Mouse (Mus musculus): ENCODE results near the gene Calu. TPM values are rescaled to one million over a fixed set of nuclear protein-coding genes. Genes with fewer than 3 reads are reported as not detected.
"Not testable (repeated sequence)": the region's sequence is repeated elsewhere in the genome, so short reads cannot be mapped to it uniquely, and the experiment has no call there.

Calu gene
- polyA plus RNA-seq, 1 experiment = 169 TPM

GRCm38 (mm10) chr6:29321586-29321985 lies 26.3 kb upstream of the Calu start:
- Histone ChIP-seq H3K79me2 (ENCODE audit: control insufficient read depth, insufficient read depth) (no peaks in the 10 kb centered on the region), H3K79me3 (ENCODE audit: low read depth) (no peaks in the 10 kb centered on the region), H3K4me3 (ENCODE audit: insufficient read depth, poor library complexity, severe bottlenecking) (no peak overlapping the region), H3K27me3 (ENCODE audit: control insufficient read depth, insufficient read depth, insufficient read length) (peaks cover 5% of the 10 kb centered on the region), H3K36me3 (ENCODE audit: control insufficient read depth, insufficient read depth) (no peaks in the 10 kb centered on the region), H3ac (ENCODE audit: control insufficient read depth, insufficient read length, low read depth) (no peak overlapping the region)
- TF ChIP-seq USF1 (IDR thresholded peaks at IDR 0.05; ENCODE audit: low read depth) (no peak), MYOD1 (IDR thresholded peaks at IDR 0.05; ENCODE audit: control insufficient read depth, insufficient read length, low read depth) (no peak), CEBPB (IDR thresholded peaks at IDR 0.05; ENCODE audit: low read depth) (no peak), MAX (IDR thresholded peaks at IDR 0.05) (no peak), CTCF (IDR thresholded peaks at IDR 0.05; ENCODE audit: control insufficient read depth, insufficient read depth, insufficient read length) (no peak), FOSL1 (IDR thresholded peaks at IDR 0.05; ENCODE audit: insufficient read depth, low read length, poor library complexity, severe bottlenecking) (no peak), MYOG (IDR thresholded peaks at IDR 0.05; ENCODE audit: control insufficient read depth, extremely low read depth, insufficient read length) (no peak)

GRCm38 (mm10) chr6:29322147-29322546 lies 25.7 kb upstream of the Calu start:
- H3K27me3 ChIP-seq (ENCODE audit: control insufficient read depth, insufficient read depth, insufficient read length) = peaks cover 5% of the 10 kb centered on the region
- no peaks in the 10 kb centered on the region for H3K36me3 ChIP-seq (ENCODE audit: control insufficient read depth, insufficient read depth)
- H3ac ChIP-seq (ENCODE audit: control insufficient read depth, insufficient read length, low read depth) = no peak overlapping the region
- no peak overlapping the region for H3K4me3 ChIP-seq (ENCODE audit: insufficient read depth, poor library complexity, severe bottlenecking)
- no peaks in the 10 kb centered on the region for H3K79me3 ChIP-seq (ENCODE audit: low read depth)
- H3K79me2 ChIP-seq (ENCODE audit: control insufficient read depth, insufficient read depth) = no peaks in the 10 kb centered on the region
- no peak for TF ChIP-seq MYOD1 (IDR thresholded peaks at IDR 0.05; ENCODE audit: control insufficient read depth, insufficient read length, low read depth)
- no peak for TF ChIP-seq MYOG (IDR thresholded peaks at IDR 0.05; ENCODE audit: control insufficient read depth, extremely low read depth, insufficient read length)
- no peak for TF ChIP-seq MAX (IDR thresholded peaks at IDR 0.05)
- no peak for TF ChIP-seq CEBPB (IDR thresholded peaks at IDR 0.05; ENCODE audit: low read depth)
- no peak for TF ChIP-seq CTCF (IDR thresholded peaks at IDR 0.05; ENCODE audit: control insufficient read depth, insufficient read depth, insufficient read length)
- TF ChIP-seq USF1 (IDR thresholded peaks at IDR 0.05; ENCODE audit: low read depth) = no peak
- TF ChIP-seq FOSL1 (IDR thresholded peaks at IDR 0.05; ENCODE audit: insufficient read depth, low read length, poor library complexity, severe bottlenecking) = no peak

DNA sequence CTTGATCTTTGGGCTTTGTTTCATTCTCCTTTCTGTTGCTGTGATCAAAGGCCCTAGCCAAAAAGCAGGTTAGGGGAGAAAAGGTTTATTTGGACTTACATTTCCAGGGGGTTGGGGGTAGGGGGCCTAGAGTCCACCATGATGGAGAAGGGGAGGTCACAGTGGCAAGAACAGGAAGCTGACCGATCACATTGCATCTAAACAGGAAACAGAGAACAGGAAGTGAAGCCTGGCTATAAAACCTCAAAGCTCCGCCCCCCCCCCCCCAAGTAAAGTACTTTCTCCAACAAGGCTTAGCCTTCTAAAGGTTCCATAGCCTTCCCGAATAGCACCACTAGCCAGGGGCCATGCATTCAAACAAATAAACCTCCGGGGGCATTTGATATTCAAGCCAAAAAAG lies 25.1 kb upstream of the Calu start:
- TF ChIP-seq MAX (IDR thresholded peaks at IDR 0.05) (no peak), CTCF (IDR thresholded peaks at IDR 0.05; ENCODE audit: control insufficient read depth, insufficient read depth, insufficient read length) (no peak), USF1 (IDR thresholded peaks at IDR 0.05; ENCODE audit: low read depth) (no peak), MYOG (IDR thresholded peaks at IDR 0.05; ENCODE audit: control insufficient read depth, extremely low read depth, insufficient read length) (no peak), MYOD1 (IDR thresholded peaks at IDR 0.05; ENCODE audit: control insufficient read depth, insufficient read length, low read depth) (no peak), CEBPB (IDR thresholded peaks at IDR 0.05; ENCODE audit: low read depth) (no peak), FOSL1 (IDR thresholded peaks at IDR 0.05; ENCODE audit: insufficient read depth, low read length, poor library complexity, severe bottlenecking) (no peak)

GRCm38 (mm10) chr6:29326961-29327360 lies 20.9 kb upstream of the Calu start:
- no peak overlapping the region for H3K4me3 ChIP-seq (ENCODE audit: insufficient read depth, poor library complexity, severe bottlenecking)
- no peaks in the 10 kb centered on the region for H3K79me2 ChIP-seq (ENCODE audit: control insufficient read depth, insufficient read depth)
- H3K27me3 ChIP-seq (ENCODE audit: control insufficient read depth, insufficient read depth, insufficient read length) = peaks cover 5% of the 10 kb centered on the region
- H3K36me3 ChIP-seq (ENCODE audit: control insufficient read depth, insufficient read depth) = no peaks in the 10 kb centered on the region
- H3K79me3 ChIP-seq (ENCODE audit: low read depth) = no peaks in the 10 kb centered on the region
- no peak overlapping the region for H3ac ChIP-seq (ENCODE audit: control insufficient read depth, insufficient read length, low read depth)
- TF ChIP-seq MYOG (IDR thresholded peaks at IDR 0.05; ENCODE audit: control insufficient read depth, extremely low read depth, insufficient read length) (no peak), MYOD1 (IDR thresholded peaks at IDR 0.05; ENCODE audit: control insufficient read depth, insufficient read length, low read depth) (peak; percentile 24), FOSL1 (IDR thresholded peaks at IDR 0.05; ENCODE audit: insufficient read depth, low read length, poor library complexity, severe bottlenecking) (peak; percentile 8), MAX (IDR thresholded peaks at IDR 0.05) (no peak), CTCF (IDR thresholded peaks at IDR 0.05; ENCODE audit: control insufficient read depth, insufficient read depth, insufficient read length) (no peak), USF1 (IDR thresholded peaks at IDR 0.05; ENCODE audit: low read depth) (no peak), CEBPB (IDR thresholded peaks at IDR 0.05; ENCODE audit: low read depth) (no peak)

More for the DNA sequence above, 25.1 kb upstream of the Calu start:
- Histone ChIP-seq H3K79me2 (ENCODE audit: control insufficient read depth, insufficient read depth) (no peaks in the 10 kb centered on the region), H3K36me3 (ENCODE audit: control insufficient read depth, insufficient read depth) (no peaks in the 10 kb centered on the region), H3K4me3 (ENCODE audit: insufficient read depth, poor library complexity, severe bottlenecking) (no peak overlapping the region), H3K27me3 (ENCODE audit: control insufficient read depth, insufficient read depth, insufficient read length) (peaks cover 5% of the 10 kb centered on the region), H3ac (ENCODE audit: control insufficient read depth, insufficient read length, low read depth) (no peak overlapping the region), H3K79me3 (ENCODE audit: low read depth) (no peaks in the 10 kb centered on the region)

DNA sequence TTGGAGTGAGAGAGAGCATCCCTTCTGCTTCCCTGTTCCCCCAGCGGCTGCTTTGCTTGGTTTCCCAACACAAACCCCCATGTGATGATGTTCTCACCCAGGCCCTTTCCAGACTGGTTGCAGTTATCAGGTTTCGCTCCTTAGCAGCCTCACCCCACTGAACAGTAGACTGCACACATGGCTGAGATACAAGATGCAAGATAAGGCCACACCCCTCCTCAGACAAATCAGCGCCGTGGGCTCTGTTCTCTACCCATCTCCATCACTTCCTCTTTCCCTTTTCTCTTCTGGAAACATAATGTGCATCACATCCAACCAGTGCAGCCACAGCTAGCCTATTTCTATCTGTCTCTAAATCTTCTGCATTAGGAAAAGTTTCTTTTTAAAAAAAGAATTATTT lies 18.4 kb upstream of the Calu start:
- Histone ChIP-seq H3ac (ENCODE audit: control insufficient read depth, insufficient read length, low read depth) (no peak overlapping the region), H3K4me3 (ENCODE audit: insufficient read depth, poor library complexity, severe bottlenecking) (no peak overlapping the region), H3K36me3 (ENCODE audit: control insufficient read depth, insufficient read depth) (no peaks in the 10 kb centered on the region), H3K79me2 (ENCODE audit: control insufficient read depth, insufficient read depth) (no peaks in the 10 kb centered on the region), H3K27me3 (ENCODE audit: control insufficient read depth, insufficient read depth, insufficient read length) (peaks cover 5% of the 10 kb centered on the region), H3K79me3 (ENCODE audit: low read depth) (no peaks in the 10 kb centered on the region)
- TF ChIP-seq MYOG (IDR thresholded peaks at IDR 0.05; ENCODE audit: control insufficient read depth, extremely low read depth, insufficient read length) = no peak
- TF ChIP-seq MAX (IDR thresholded peaks at IDR 0.05) = no peak
- TF ChIP-seq CEBPB (IDR thresholded peaks at IDR 0.05; ENCODE audit: low read depth) = no peak
- no peak for TF ChIP-seq CTCF (IDR thresholded peaks at IDR 0.05; ENCODE audit: control insufficient read depth, insufficient read depth, insufficient read length)
- TF ChIP-seq FOSL1 (IDR thresholded peaks at IDR 0.05; ENCODE audit: insufficient read depth, low read length, poor library complexity, severe bottlenecking) = no peak
- TF ChIP-seq MYOD1 (IDR thresholded peaks at IDR 0.05; ENCODE audit: control insufficient read depth, insufficient read length, low read depth) = no peak
- no peak for TF ChIP-seq USF1 (IDR thresholded peaks at IDR 0.05; ENCODE audit: low read depth)

DNA sequence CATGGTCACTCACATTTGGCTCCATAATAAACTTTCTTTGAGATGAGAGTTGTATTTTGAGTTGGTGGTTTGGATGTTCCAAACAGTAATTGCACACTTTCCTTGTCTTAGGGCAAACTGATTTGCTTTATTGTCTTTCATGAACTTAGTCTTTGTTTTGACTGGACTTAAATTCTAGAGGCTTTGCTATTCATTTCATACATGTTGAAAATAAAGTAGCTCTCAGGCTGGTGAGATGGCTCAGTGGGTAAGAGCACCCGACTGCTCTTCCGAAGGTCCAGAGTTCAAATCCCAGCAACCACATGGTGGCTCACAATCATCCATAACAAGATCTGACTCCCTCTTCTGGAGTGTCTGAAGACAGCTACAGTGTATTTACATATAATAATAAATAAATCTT lies 1.4 kb upstream of the Calu start:
- H3K36me3 ChIP-seq (ENCODE audit: control insufficient read depth, insufficient read depth); H3ac ChIP-seq (ENCODE audit: control insufficient read depth, insufficient read length, low read depth); H3K4me3 ChIP-seq (ENCODE audit: insufficient read depth, poor library complexity, severe bottlenecking); H3K27me3 ChIP-seq (ENCODE audit: control insufficient read depth, insufficient read depth, insufficient read length): not testable (repeated sequence)
- H3K79me3 ChIP-seq (ENCODE audit: low read depth) = peaks cover 33% of the 10 kb centered on the region
- H3K79me2 ChIP-seq (ENCODE audit: control insufficient read depth, insufficient read depth) = peaks cover 37% of the 10 kb centered on the region
